Mouse (Mus musculus) heart, embryonic 13.5 days (tissue): ENCODE measurements around the gene Tsku. TPM values are rescaled to one million over a fixed set of nuclear protein-coding genes. Genes with fewer than 3 reads are reported as not detected.

Experiments used
- ATAC-seq: fragments of 200-750 bp; cut with Nextera tagmentation; 2 replicates; pipeline ENCODE4 v1.8.0; 2017; ENCODE audit warnings: moderate TSS enrichment; ENCODE audit not compliant: insufficient number of reproducible peaks, low FRiP score, low TSS enrichment; ENCODE audit errors: extremely low read depth
- H3K27ac ChIP-seq: fragments of 300-500 bp; sonication (generic); replicated peaks from 2 replicates; pipeline ENCODE4 v1.5.1; 2015; ENCODE audit warnings: moderate library complexity, mild to moderate bottlenecking, inconsistent platforms
- H3K27me3 ChIP-seq: fragments of 300-500 bp; sonication (generic); replicated peaks from 2 replicates; pipeline ENCODE4 v1.6.1; 2015; ENCODE audit warnings: mild to moderate bottlenecking, inconsistent platforms
- H3K36me3 ChIP-seq: fragments of 300-500 bp; sonication (generic); 2 replicates; pipeline ENCODE4 v1.6.1; 2015; ENCODE audit warnings: mild to moderate bottlenecking, inconsistent platforms
- H3K4me1 ChIP-seq: fragments of 300-500 bp; sonication (generic); 2 replicates; pipeline ENCODE4 v1.6.1; 2015; ENCODE audit warnings: inconsistent platforms
- H3K4me2 ChIP-seq: fragments of 300-500 bp; sonication (generic); 2 replicates; pipeline ENCODE4 v1.6.1; 2015; ENCODE audit warnings: inconsistent platforms, mild to moderate bottlenecking, moderate library complexity
- H3K4me3 ChIP-seq: fragments of 300-500 bp; sonication (generic); 2 replicates; pipeline ENCODE4 v1.5.1; 2015; ENCODE audit warnings: moderate library complexity, mild to moderate bottlenecking, inconsistent platforms
- H3K9ac ChIP-seq: fragments of 300-500 bp; sonication (generic); 2 replicates; pipeline ENCODE4 v1.6.1; 2015; ENCODE audit warnings: inconsistent platforms, mild to moderate bottlenecking, moderate library complexity
- H3K9me3 ChIP-seq: fragments of 300-500 bp; sonication (generic); 2 replicates; pipeline ENCODE4 v1.6.1; 2016; ENCODE audit warnings: inconsistent platforms
- WGBS: fragments of 180-500 bp; shearing (Covaris S2); methylation state at CpG from one replicate; pipeline ENCODE4 v1.1.7; 2015; ENCODE audit warnings: mixed read lengths; 5-methylcytosine and 5-hydroxymethylcytosine counted together
- polyA plus RNA-seq: library from polyadenylated mRNA; unstranded; fragments of >200 nt; fragmentation: Nextera tagmentation; extraction: Ambion mirVana; gene quantifications from 2 replicates; pipeline ENCODE4 v1.2.1, GENCODE M21; 2015

Gene Tsku
- polyA plus RNA-seq, 1 experiment from 2014 or later, result 5.7 TPM

DNA sequence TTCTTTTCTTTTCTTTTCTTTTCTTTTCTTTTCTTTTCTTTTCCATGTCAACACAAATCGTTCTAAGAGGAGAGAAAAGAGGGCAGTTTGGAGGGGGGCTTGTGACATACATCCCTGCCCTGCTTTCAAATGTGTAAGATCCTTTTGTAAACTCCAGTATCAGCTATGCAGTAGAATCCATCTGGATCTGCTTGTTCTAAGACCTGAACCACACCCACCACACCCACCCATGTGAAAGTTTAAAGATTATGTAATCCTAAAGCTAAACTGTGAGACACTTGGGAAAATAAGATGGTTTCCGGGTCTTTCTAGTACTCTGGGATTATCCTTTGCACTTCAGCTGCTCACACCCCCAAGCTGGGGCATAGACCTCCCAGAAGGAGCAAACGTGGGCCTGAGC lies 18.9 kb downstream of the Tsku start:
- H3K4me3 ChIP-seq, result no peak overlapping the region
- no peak overlapping the region for H3K27ac ChIP-seq
- H3K9ac ChIP-seq, result no peak overlapping the region
- H3K4me2 ChIP-seq, result no peak overlapping the region
- peaks cover 5% of the 10 kb centered on the region for H3K27me3 ChIP-seq
- no peak for ATAC-seq
- peaks cover 12% of the 10 kb centered on the region; the same call in 1 of the 2 replicates for H3K4me1 ChIP-seq
- no peaks in the 10 kb centered on the region for H3K36me3 ChIP-seq
- no peaks in the 10 kb centered on the region for H3K9me3 ChIP-seq
- 51% methylated on average over 3 of the region's 3 CpGs for WGBS

DNA sequence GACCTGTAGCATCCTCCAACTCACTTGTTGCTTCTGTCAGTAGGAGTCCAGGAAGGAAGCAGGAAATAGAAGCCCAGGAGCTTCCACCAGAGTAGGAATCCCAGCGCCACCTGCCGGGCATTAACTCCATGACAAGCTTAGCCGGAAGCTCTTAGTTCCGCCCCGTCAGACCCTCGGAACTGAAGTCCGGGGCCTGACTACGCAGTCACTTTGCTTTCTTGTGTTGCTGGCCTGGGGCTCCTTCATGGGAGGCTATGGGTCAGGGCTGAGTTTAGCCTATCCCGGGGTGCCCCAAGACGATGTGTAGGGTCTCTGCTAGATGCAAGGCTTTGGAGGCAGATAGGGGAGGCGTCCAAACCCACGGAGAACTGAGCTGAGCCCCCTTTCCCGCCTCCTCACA lies 19.7 kb downstream of the Tsku start:
- Histone ChIP-seq H3K4me2 (peak overlapping the region; percentile 86), H3K4me1 (peaks cover 12% of the 10 kb centered on the region; the same call in 1 of the 2 replicates), H3K27ac (no peak overlapping the region), H3K9me3 (no peaks in the 10 kb centered on the region), H3K4me3 (peak overlapping the region; percentile 52), H3K9ac (peak overlapping the region; percentile 84), H3K27me3 (peaks cover 5% of the 10 kb centered on the region), H3K36me3 (no peaks in the 10 kb centered on the region)
- under 1% methylated on average over 13 of the region's 13 CpGs for WGBS
- no peak for ATAC-seq

DNA sequence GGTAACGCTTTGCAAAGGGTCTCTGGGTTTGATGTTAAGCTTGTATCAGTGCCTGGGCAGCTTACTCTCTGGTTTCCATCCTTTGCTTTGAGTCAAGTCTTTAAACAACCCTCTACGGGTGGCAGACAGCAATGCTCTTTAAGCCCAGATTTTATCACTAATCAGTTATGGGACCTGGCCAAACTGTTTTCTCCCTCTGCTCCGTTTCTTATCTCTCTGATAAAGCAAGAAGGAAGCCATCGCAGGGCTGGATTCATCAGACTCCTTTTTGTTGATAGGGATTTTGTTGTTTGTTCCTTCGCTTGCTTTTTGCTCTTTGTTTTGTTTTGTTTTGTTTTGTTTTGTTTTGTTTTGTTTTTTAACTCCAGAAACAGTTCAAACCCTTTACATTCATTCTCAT lies 20.8 kb downstream of the Tsku start:
- Histone ChIP-seq H3K4me1 (peaks cover 12% of the 10 kb centered on the region; the same call in 1 of the 2 replicates), H3K27ac (no peak overlapping the region), H3K9ac (no peak overlapping the region), H3K4me3 (no peak overlapping the region), H3K27me3 (peaks cover 5% of the 10 kb centered on the region), H3K36me3 (no peaks in the 10 kb centered on the region), H3K4me2 (no peak overlapping the region), H3K9me3 (no peaks in the 10 kb centered on the region)
- no peak for ATAC-seq
- 38% methylated on average over 5 of the region's 5 CpGs for WGBS

DNA sequence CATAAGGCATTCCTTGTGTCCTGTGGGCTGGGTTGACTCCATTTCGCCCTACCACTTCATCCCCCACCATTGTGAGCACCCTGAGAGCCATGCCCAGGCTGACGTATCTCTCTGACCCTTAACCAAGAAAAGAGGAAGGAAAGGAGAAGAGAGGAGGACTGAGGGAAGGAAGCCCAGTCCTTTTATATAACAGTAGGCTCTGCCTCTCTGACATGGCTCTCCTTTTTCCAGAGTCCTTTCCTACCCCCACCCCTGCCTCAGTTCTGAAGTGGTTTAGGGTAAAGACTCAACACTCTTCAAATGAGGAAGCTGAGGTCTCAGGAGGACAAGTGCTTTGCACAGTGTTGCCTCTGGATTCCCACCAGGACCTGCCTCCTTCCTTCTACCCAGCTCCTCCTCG lies 27.1 kb downstream of the Tsku start:
- H3K4me2 ChIP-seq, result no peak overlapping the region
- H3K27me3 ChIP-seq, result no peaks in the 10 kb centered on the region
- WGBS, result 60% methylated on average over 3 of the region's 3 CpGs
- ATAC-seq, result no peak
- no peaks in the 10 kb centered on the region for H3K9me3 ChIP-seq
- H3K36me3 ChIP-seq, result no peaks in the 10 kb centered on the region
- no peak overlapping the region for H3K27ac ChIP-seq
- peaks cover 54% of the 10 kb centered on the region for H3K4me1 ChIP-seq
- H3K4me3 ChIP-seq, result no peak overlapping the region
- no peak overlapping the region for H3K9ac ChIP-seq

DNA sequence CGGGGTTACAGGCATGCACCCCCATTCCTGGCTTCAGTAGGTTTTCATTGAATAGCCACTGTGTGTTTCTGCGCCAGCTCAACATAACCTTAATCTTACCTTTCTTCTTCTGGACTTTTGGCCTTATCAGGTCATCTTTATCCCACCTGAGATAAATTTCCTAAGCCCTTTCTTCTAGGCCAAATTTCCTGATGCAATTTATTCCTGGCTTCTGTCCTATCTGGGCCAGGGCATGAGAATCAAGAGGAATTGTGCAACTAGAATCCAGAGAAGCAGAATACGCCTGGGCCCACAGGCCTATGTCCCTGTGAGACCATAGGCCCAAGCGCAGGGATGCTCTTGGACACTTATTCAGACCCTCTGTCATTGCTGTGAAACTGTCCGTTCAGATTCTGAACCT lies 27.6 kb downstream of the Tsku start:
- Histone ChIP-seq H3K4me2 (no peak overlapping the region), H3K9me3 (no peaks in the 10 kb centered on the region), H3K27me3 (no peaks in the 10 kb centered on the region), H3K9ac (no peak overlapping the region), H3K4me1 (peaks cover 54% of the 10 kb centered on the region), H3K27ac (no peak overlapping the region), H3K4me3 (no peak overlapping the region), H3K36me3 (no peaks in the 10 kb centered on the region)
- 84% methylated on average over 5 of the region's 5 CpGs for WGBS
- no peak for ATAC-seq

DNA sequence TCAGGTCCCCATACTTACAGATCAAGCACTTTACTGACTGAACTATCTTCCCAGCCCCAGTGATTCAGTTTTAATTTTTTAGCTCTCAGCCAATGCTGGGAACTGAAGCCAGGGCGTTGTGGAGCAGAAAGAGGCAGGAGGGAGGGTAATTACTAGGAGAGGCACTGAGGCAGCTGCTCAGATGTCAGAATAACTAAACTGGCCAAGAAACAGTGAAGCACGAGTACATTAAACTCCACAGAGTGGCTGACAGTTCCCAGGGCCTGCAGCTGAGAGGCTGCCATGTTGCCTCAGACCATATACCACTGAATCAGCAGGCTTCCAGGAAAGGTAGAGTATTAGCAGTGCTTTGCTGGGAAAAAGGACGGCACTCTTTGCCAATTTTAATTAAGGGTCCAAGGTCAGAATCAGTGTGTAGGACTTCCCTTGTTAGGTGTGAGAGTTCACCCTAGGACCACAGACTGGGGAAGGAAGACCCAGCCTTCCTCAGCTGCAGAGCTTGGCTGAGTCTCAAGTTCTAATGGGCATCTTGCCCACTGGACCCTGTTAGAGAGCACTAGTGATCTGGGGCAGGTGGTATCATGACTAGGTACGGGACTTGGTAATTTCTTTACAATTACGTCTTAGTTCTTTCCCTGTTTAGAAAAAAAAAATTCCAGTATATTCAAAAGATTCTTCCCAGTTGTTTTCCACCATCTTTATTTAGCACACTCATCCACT lies 28.3 kb downstream of the Tsku start:
- Histone ChIP-seq H3K27ac (no peak overlapping the region), H3K27me3 (no peaks in the 10 kb centered on the region), H3K36me3 (no peaks in the 10 kb centered on the region), H3K4me1 (peaks cover 54% of the 10 kb centered on the region), H3K9me3 (no peaks in the 10 kb centered on the region), H3K4me2 (no peak overlapping the region), H3K9ac (no peak overlapping the region), H3K4me3 (no peak overlapping the region)
- ATAC-seq, result no peak
- WGBS, result 66% methylated on average over 5 of the region's 5 CpGs

DNA sequence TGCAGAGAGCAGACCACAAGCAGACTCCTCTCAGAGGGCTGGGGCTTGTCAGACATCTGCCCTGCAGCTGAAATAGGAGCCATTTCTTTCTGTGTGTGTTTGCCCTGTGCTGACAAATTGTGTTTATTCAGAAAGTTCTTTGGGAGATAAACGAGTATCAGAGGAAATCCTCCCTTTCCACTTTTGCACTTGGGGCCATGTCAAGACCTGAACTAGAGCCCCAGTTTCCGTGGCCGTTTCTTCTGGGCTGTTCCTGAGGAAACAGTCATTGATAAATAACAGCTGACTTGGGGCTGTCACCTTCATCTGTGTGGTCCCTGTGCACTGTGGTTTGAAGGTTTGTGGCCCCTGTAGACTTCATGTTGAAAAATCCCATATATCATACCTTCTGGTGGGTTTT lies 29.2 kb downstream of the Tsku start:
- H3K4me1 ChIP-seq, result peaks cover 54% of the 10 kb centered on the region
- no peak overlapping the region for H3K27ac ChIP-seq
- no peak overlapping the region for H3K4me2 ChIP-seq
- 0 out of 2 replicates have a peak, but pooled peaks cover 2% of the 10 kb centered on the region for H3K27me3 ChIP-seq
- no peaks in the 10 kb centered on the region for H3K9me3 ChIP-seq
- WGBS, result 20% methylated on average over 3 of the region's 3 CpGs
- H3K36me3 ChIP-seq, result no peaks in the 10 kb centered on the region
- no peak overlapping the region for H3K4me3 ChIP-seq
- ATAC-seq, result no peak
- H3K9ac ChIP-seq, result no peak overlapping the region

DNA sequence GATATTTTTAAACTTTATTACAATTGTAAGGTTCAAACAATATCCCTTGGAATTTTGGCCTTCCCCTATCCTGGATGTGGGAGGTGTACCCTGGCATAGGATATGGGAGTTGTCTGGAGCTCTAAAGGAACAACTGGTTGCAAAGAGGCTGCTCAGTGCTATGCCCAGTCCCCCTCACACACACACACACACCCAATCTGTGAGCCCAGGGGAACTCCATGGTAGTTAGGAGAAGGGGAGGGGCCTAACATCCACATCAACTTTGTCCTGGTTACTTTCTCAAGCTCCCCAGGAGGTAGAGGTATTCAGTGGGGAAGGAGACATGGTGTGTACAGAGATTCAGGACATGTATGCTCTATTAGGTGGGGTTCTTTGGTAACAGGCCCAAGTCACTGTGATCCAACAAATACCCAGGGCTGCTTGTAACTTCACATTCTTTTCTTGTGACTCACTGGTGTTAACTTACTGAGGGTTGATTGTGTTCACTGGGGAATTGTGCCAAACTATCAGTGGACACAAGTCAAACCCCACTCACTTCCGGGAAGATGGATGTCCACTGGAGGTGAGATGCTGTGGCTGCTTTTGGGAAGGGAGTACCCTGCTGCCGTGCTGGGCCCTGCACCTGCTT lies 30.6 kb downstream of the Tsku start:
- Histone ChIP-seq H3K4me3 (no peak overlapping the region), H3K27me3 (0 out of 2 replicates have a peak, but pooled peaks cover 3% of the 10 kb centered on the region), H3K9me3 (no peaks in the 10 kb centered on the region), H3K9ac (no peak overlapping the region), H3K27ac (no peak overlapping the region; the same call in 1 of the 2 replicates), H3K4me1 (peaks cover 54% of the 10 kb centered on the region), H3K4me2 (0 out of 2 replicates have a peak overlapping the region, but pooled peaks have one; percentile 1), H3K36me3 (no peaks in the 10 kb centered on the region)
- 39% methylated on average over 2 of the region's 2 CpGs for WGBS
- ATAC-seq, result no peak

DNA sequence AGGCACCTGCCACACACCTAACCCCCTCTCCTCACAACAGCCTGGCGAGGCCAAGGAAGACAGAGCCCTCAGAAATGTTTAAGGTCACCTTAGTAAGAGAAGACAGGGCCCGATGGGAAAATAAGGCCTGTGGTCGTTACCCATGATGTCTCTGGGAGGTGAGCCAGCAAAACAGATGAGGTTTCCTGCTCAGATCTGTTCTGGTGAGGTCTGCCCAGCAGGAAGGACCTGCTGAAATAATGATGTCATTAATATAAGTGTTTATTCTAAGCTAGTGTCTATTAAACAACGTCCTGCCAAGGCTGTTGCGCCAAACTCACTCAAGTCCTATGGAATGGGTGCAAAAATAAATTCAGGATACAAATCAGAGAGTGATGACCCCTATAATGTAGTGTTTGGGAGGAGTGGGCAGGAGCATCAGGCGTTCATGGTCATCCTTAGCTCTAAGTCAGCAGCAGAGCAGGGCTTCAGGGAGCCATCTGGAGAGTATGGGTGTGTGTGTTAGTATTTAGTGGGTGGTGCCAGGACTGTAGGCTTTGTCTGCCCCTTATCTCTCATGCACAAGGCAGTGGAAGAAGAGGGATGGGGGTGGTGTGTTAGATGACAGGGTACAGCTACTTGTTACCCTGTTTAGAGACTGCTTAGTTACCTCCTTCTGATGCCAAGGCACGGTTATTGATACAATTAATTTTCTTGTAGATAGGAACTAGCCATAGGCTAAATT lies 31.3 kb downstream of the Tsku start:
- WGBS, result 48% methylated on average over 7 of the region's 7 CpGs
- H3K9ac ChIP-seq, result no peak overlapping the region
- H3K9me3 ChIP-seq, result no peaks in the 10 kb centered on the region
- peaks cover 50% of the 10 kb centered on the region for H3K4me1 ChIP-seq
- 0 out of 2 replicates have a peak, but pooled peaks cover 3% of the 10 kb centered on the region for H3K27me3 ChIP-seq
- H3K4me2 ChIP-seq, result 0 out of 2 replicates have a peak overlapping the region, but pooled peaks have one; percentile 1
- H3K27ac ChIP-seq, result no peak overlapping the region; the same call in 1 of the 2 replicates
- no peak overlapping the region for H3K4me3 ChIP-seq
- no peaks in the 10 kb centered on the region for H3K36me3 ChIP-seq
- ATAC-seq, result peak; percentile 61

DNA sequence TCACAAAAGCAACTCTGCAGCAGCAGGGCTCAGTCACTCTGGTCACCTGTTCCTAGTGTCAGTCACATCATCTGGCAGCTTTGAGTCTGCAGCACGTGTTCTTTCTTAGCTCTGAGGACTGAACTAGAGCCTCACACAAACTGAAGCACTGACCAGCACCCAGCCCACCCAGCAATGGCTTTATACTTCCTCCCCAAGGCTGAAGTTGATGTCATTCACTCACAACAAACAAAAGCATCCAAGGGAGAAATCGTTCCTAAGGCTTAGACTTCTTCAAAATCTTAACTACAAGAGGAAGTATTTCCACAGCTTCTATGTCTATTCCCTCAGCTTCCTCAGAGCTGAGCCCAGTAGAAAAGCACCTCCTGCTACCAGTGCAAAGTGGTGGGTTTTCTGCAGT lies 32.8 kb downstream of the Tsku start:
- Histone ChIP-seq H3K27me3 (0 out of 2 replicates have a peak, but pooled peaks cover 3% of the 10 kb centered on the region), H3K4me1 (peaks cover 44% of the 10 kb centered on the region), H3K9me3 (no peaks in the 10 kb centered on the region), H3K9ac (no peak overlapping the region), H3K4me2 (no peak overlapping the region), H3K4me3 (no peak overlapping the region), H3K36me3 (no peaks in the 10 kb centered on the region), H3K27ac (no peak overlapping the region)
- 49% methylated on average over 2 of the region's 2 CpGs for WGBS
- no peak for ATAC-seq

DNA sequence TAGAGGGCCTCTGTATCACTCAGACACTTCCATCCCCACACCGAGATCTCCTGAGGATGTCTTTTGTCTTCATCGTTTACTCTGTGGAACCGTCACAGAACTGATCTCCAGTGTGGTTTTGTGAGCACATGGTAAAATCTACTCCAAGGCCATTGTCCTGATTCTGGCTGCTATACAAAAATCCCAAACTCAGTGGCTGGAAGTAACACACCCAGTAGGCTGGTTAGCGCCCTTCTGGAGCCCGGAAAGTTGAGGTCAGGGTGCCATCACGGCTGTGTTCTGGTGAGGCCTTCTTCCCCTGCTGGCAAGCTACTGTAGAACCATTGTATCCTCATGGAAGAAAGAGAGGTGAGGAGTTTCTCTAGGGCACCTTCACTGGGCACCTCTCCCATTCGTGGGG lies 35.1 kb downstream of the Tsku start:
- Histone ChIP-seq H3K27me3 (0 out of 2 replicates have a peak, but pooled peaks cover 3% of the 10 kb centered on the region), H3K36me3 (no peaks in the 10 kb centered on the region), H3K4me3 (no peak overlapping the region), H3K4me2 (no peak overlapping the region), H3K27ac (no peak overlapping the region), H3K9me3 (no peaks in the 10 kb centered on the region), H3K4me1 (peaks cover 34% of the 10 kb centered on the region), H3K9ac (no peak overlapping the region)
- 86% methylated on average over 7 of the region's 7 CpGs for WGBS
- ATAC-seq, result no peak
